Mouse (Mus musculus) limb, embryonic 15.5 days (tissue): ENCODE measurements around the gene Foxl1. TPM values are rescaled to one million over a fixed set of nuclear protein-coding genes. Genes with fewer than 3 reads are reported as not detected.

ENCODE experiments used
- ATAC-seq: fragments of 200-750 bp; cut with Nextera tagmentation; 2 replicates; pipeline ENCODE4 v1.8.0; 2017; ENCODE audit warnings: low read depth, moderate TSS enrichment; ENCODE audit not compliant: insufficient number of reproducible peaks, low FRiP score, low TSS enrichment
- H3K27ac ChIP-seq: fragments of 300-500 bp; sonication (generic); 2 replicates; pipeline ENCODE4 v1.5.1; 2015; ENCODE audit warnings: moderate library complexity, mild to moderate bottlenecking, inconsistent platforms
- H3K27me3 ChIP-seq: fragments of 300-500 bp; sonication (generic); 2 replicates; pipeline ENCODE4 v1.6.1; 2015; ENCODE audit warnings: inconsistent platforms
- H3K36me3 ChIP-seq: fragments of 300-500 bp; sonication (generic); 2 replicates; pipeline ENCODE4 v1.6.1; 2015; ENCODE audit warnings: inconsistent platforms
- H3K4me1 ChIP-seq: fragments of 300-500 bp; sonication (generic); 2 replicates; pipeline ENCODE4 v1.6.1; 2015; ENCODE audit warnings: inconsistent platforms
- H3K4me2 ChIP-seq: fragments of 300-500 bp; sonication (generic); 2 replicates; pipeline ENCODE4 v1.6.1; 2015; ENCODE audit warnings: mild to moderate bottlenecking, inconsistent platforms
- H3K4me3 ChIP-seq: fragments of 300-500 bp; sonication (generic); 2 replicates; pipeline ENCODE4 v1.5.1; 2015; ENCODE audit warnings: mild to moderate bottlenecking, inconsistent platforms
- H3K9ac ChIP-seq: fragments of 300-500 bp; sonication (generic); 2 replicates; pipeline ENCODE4 v1.6.1; 2015; ENCODE audit warnings: inconsistent platforms
- H3K9me3 ChIP-seq: fragments of 300-500 bp; sonication (generic); 2 replicates; pipeline ENCODE4 v1.6.1; 2016; ENCODE audit warnings: inconsistent platforms
- WGBS: fragments of 180-500 bp; shearing (Covaris S2); methylation state at CpG from one replicate; pipeline ENCODE4 v1.1.7; 2015; 5-methylcytosine and 5-hydroxymethylcytosine counted together
- polyA plus RNA-seq: library from polyadenylated mRNA; unstranded; fragments of >200 nt; fragmentation: Nextera tagmentation; extraction: Ambion mirVana; gene quantifications from 2 replicates; pipeline ENCODE4 v1.2.1, GENCODE M21; 2015

The Foxl1 gene
- polyA plus RNA-seq, 1 experiment from 2014 or later: 0.20 TPM

GRCm38 (mm10) chr8:121119635-121120455 is 7.9 kb upstream of the Foxl1 start:
- WGBS: 21% methylated on average over 12 of the region's 12 CpGs
- Histone ChIP-seq H3K27me3 (peaks cover 93% of the 10 kb centered on the region), H3K36me3 (no peaks in the 10 kb centered on the region), H3K4me2 (peak overlapping the region; percentile 84), H3K9me3 (no peaks in the 10 kb centered on the region), H3K27ac (no peak overlapping the region), H3K4me1 (peaks cover 33% of the 10 kb centered on the region), H3K9ac (no peak overlapping the region), H3K4me3 (peak overlapping the region; percentile 57)
- no peak for ATAC-seq

GRCm38 (mm10) chr8:121120456-121121419 is 7.0 kb upstream of the Foxl1 start:
- ATAC-seq: no peak
- Histone ChIP-seq H3K9me3 (no peaks in the 10 kb centered on the region), H3K27ac (no peak overlapping the region), H3K4me1 (peaks cover 38% of the 10 kb centered on the region), H3K27me3 (peaks cover 96% of the 10 kb centered on the region), H3K36me3 (no peaks in the 10 kb centered on the region), H3K4me2 (peak overlapping the region; percentile 84), H3K9ac (no peak overlapping the region), H3K4me3 (peak overlapping the region; percentile 57)
- WGBS: 29% methylated on average over 17 of the region's 17 CpGs

- Histone ChIP-seq H3K36me3 (no peaks in the 10 kb centered on the region), H3K4me3 (no peak overlapping the region), H3K27me3 (peaks cover 98% of the 10 kb centered on the region), H3K4me2 (no peak overlapping the region), H3K4me1 (peaks cover 37% of the 10 kb centered on the region), H3K27ac (no peak overlapping the region), H3K9me3 (no peaks in the 10 kb centered on the region), H3K9ac (no peak overlapping the region)
- ATAC-seq: no peak
- 32% methylated on average over 8 of the region's 8 CpGs for WGBS
Measured at GRCm38 (mm10) chr8:121121704-121122103, 6.0 kb upstream of the Foxl1 start.

GRCm38 (mm10) chr8:121122368-121122767 is 5.4 kb upstream of the Foxl1 start:
- Histone ChIP-seq H3K9ac (no peak overlapping the region), H3K4me2 (no peak overlapping the region), H3K4me3 (no peak overlapping the region), H3K27ac (no peak overlapping the region), H3K4me1 (peaks cover 30% of the 10 kb centered on the region), H3K36me3 (no peaks in the 10 kb centered on the region), H3K9me3 (no peaks in the 10 kb centered on the region), H3K27me3 (peaks cover 98% of the 10 kb centered on the region)
- 22% methylated on average over 7 of the region's 7 CpGs for WGBS
- ATAC-seq: no peak

GRCm38 (mm10) chr8:121123113-121123512 is 4.6 kb upstream of the Foxl1 start:
- H3K27me3 ChIP-seq: peaks cover 98% of the 10 kb centered on the region
- 55% methylated on average over 2 of the region's 2 CpGs for WGBS
- H3K4me2 ChIP-seq: no peak overlapping the region
- H3K9ac ChIP-seq: no peak overlapping the region
- H3K4me3 ChIP-seq: no peak overlapping the region
- no peak overlapping the region for H3K27ac ChIP-seq
- H3K9me3 ChIP-seq: no peaks in the 10 kb centered on the region
- no peaks in the 10 kb centered on the region for H3K36me3 ChIP-seq
- no peak for ATAC-seq
- peaks cover 30% of the 10 kb centered on the region for H3K4me1 ChIP-seq

- no peak for ATAC-seq
- Histone ChIP-seq H3K27ac (no peak overlapping the region), H3K9ac (no peak overlapping the region), H3K27me3 (peaks cover 99% of the 10 kb centered on the region), H3K4me2 (peak overlapping the region; percentile 77), H3K9me3 (no peaks in the 10 kb centered on the region), H3K4me1 (peaks cover 41% of the 10 kb centered on the region), H3K36me3 (no peaks in the 10 kb centered on the region), H3K4me3 (peak overlapping the region; percentile 38)
- WGBS: 10% methylated on average over 17 of the region's 17 CpGs
Measured at GRCm38 (mm10) chr8:121124547-121125239, 3.0 kb upstream of the Foxl1 start.

- peak; percentile 70 for ATAC-seq
- H3K4me2 ChIP-seq: peak overlapping the region; percentile 77
- peaks cover 36% of the 10 kb centered on the region for H3K4me1 ChIP-seq
- peak overlapping the region; percentile 38 for H3K4me3 ChIP-seq
- no peaks in the 10 kb centered on the region for H3K36me3 ChIP-seq
- WGBS: under 1% methylated on average over 35 of the region's 36 CpGs
- H3K27ac ChIP-seq: peak overlapping the region; percentile 68
- H3K9me3 ChIP-seq: no peaks in the 10 kb centered on the region
- H3K27me3 ChIP-seq: peaks cover 99% of the 10 kb centered on the region
- H3K9ac ChIP-seq: no peak overlapping the region
Measured at GRCm38 (mm10) chr8:121125311-121125876, 2.3 kb upstream of the Foxl1 start.

GRCm38 (mm10) chr8:121126191-121126590 is 1.5 kb upstream of the Foxl1 start:
- Histone ChIP-seq H3K4me2 (peak overlapping the region; percentile 77; the same call in 1 of the 2 replicates), H3K9me3 (no peaks in the 10 kb centered on the region), H3K4me1 (peaks cover 34% of the 10 kb centered on the region), H3K36me3 (no peaks in the 10 kb centered on the region), H3K27ac (no peak overlapping the region), H3K27me3 (peaks cover 99% of the 10 kb centered on the region), H3K9ac (no peak overlapping the region), H3K4me3 (no peak overlapping the region)
- ATAC-seq: no peak
- 12% methylated on average over 6 of the region's 6 CpGs for WGBS

GRCm38 (mm10) chr8:121126694-121127093 is 1.0 kb upstream of the Foxl1 start:
- Histone ChIP-seq H3K27me3 (peaks cover 96% of the 10 kb centered on the region), H3K9ac (no peak overlapping the region), H3K9me3 (no peaks in the 10 kb centered on the region), H3K4me2 (no peak overlapping the region), H3K4me3 (no peak overlapping the region), H3K4me1 (peaks cover 34% of the 10 kb centered on the region), H3K27ac (no peak overlapping the region), H3K36me3 (no peaks in the 10 kb centered on the region)
- ATAC-seq: no peak
- WGBS: 20% methylated on average over 6 of the region's 6 CpGs

- H3K27ac ChIP-seq: no peak overlapping the region
- no peaks in the 10 kb centered on the region for H3K36me3 ChIP-seq
- 14% methylated on average over 11 of the region's 11 CpGs for WGBS
- H3K4me2 ChIP-seq: no peak overlapping the region
- H3K9me3 ChIP-seq: no peaks in the 10 kb centered on the region
- H3K27me3 ChIP-seq: peaks cover 96% of the 10 kb centered on the region
- no peak overlapping the region for H3K4me3 ChIP-seq
- no peak overlapping the region for H3K9ac ChIP-seq
- ATAC-seq: no peak
- peaks cover 34% of the 10 kb centered on the region for H3K4me1 ChIP-seq
Measured at GRCm38 (mm10) chr8:121127291-121127701, 444 bp upstream of the Foxl1 start.

- H3K9ac ChIP-seq: no peak overlapping the region
- WGBS: 9% methylated on average over 55 of the region's 55 CpGs
Measured at GRCm38 (mm10) chr8:121128531-121129264, 958 bp downstream of the Foxl1 start.

More at GRCm38 (mm10) chr8:121128531-121129264, 958 bp downstream of the Foxl1 start:
- Histone ChIP-seq H3K27ac (no peak overlapping the region), H3K4me2 (peak overlapping the region; percentile 41), H3K4me1 (peaks cover 34% of the 10 kb centered on the region), H3K36me3 (no peaks in the 10 kb centered on the region), H3K9me3 (no peaks in the 10 kb centered on the region), H3K4me3 (peak overlapping the region; percentile 25), H3K27me3 (peaks cover 93% of the 10 kb centered on the region)
- no peak for ATAC-seq
